Mouse (Mus musculus) midbrain, embryonic 12.5 days (tissue): Measurements from ENCODE around the gene Aqp9. TPM values are rescaled to one million over a fixed set of nuclear protein-coding genes. Genes with fewer than 3 reads are reported as not detected.

Experiments used
- ATAC-seq: fragments of 200-750 bp; cut with Nextera tagmentation; 2 replicates; pipeline ENCODE4 v1.8.0; 2017; ENCODE audit warnings: low read depth, moderate TSS enrichment, moderate library complexity; ENCODE audit not compliant: low FRiP score
- H3K27ac ChIP-seq: fragments of 300-500 bp; sonication (generic); replicated peaks from 2 replicates; pipeline ENCODE4 v1.5.1; 2016; ENCODE audit warnings: mild to moderate bottlenecking
- H3K27me3 ChIP-seq: fragments of 300-500 bp; sonication (generic); 2 replicates; pipeline ENCODE4 v1.6.1; 2016; ENCODE audit warnings: mild to moderate bottlenecking
- H3K36me3 ChIP-seq: fragments of 300-500 bp; sonication (generic); 2 replicates; pipeline ENCODE4 v1.6.1; 2016
- H3K4me1 ChIP-seq: fragments of 300-500 bp; sonication (generic); 2 replicates; pipeline ENCODE4 v1.6.1; 2016
- H3K4me2 ChIP-seq: fragments of 300-500 bp; sonication (generic); replicated peaks from 2 replicates; pipeline ENCODE4 v1.6.1; 2016; ENCODE audit warnings: mild to moderate bottlenecking, moderate library complexity
- H3K4me3 ChIP-seq: fragments of 300-500 bp; sonication (generic); 2 replicates; pipeline ENCODE4 v1.5.1; 2016; ENCODE audit warnings: mild to moderate bottlenecking
- H3K9ac ChIP-seq: fragments of 300-500 bp; sonication (generic); replicated peaks from 2 replicates; pipeline ENCODE4 v1.6.1; 2016; ENCODE audit warnings: mild to moderate bottlenecking, moderate library complexity
- H3K9me3 ChIP-seq: fragments of 300-500 bp; sonication (generic); 2 replicates; pipeline ENCODE4 v1.6.1; 2016; ENCODE audit warnings: mild to moderate bottlenecking
- WGBS: fragments of 180-500 bp; shearing (Covaris S2); methylation state at CpG from one replicate; pipeline ENCODE4 v1.1.7; 2016; 5-methylcytosine and 5-hydroxymethylcytosine counted together
- polyA plus RNA-seq: library from polyadenylated mRNA; unstranded; fragments of >200 nt; fragmentation: Nextera tagmentation; extraction: Ambion mirVana; gene quantifications from 2 replicates; pipeline ENCODE4 v1.2.1, GENCODE M21; 2016

Aqp9 gene
- polyA plus RNA-seq, 1 experiment from 2014 or later = 0.28 TPM

DNA sequence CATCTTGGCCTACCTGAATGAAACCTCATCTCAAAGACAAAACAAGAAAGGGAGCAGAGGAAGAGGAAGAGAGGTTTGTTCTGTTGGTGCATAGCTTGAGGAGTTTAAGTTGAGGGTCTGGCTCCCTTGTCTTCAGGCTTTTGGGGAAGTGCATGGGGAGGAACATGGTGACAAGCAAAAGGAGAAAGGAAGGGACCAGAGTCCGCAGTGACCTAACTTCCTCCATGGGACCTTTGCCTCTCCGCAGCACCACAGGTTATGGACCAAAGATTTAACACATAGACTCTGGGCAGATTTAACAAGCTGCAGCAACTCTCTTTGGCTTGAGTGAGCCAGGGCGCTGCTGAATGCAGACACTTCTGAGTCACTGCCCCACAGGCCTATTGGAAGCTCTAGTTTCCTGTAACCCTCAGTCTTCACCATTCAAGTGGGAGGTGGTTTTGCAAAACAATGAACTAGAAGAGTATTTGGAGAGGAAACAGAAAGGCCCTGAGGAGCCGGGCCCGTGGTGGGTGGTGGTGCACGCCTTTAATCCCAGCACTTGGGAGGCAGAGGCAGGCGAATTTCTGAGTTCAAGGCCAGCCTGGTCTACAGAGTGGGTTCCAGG, 13.0 kb downstream of the Aqp9 start:
- no peak overlapping the region for H3K9ac ChIP-seq
- 84% methylated on average over 7 of the region's 7 CpGs for WGBS
- H3K4me2 ChIP-seq = no peak overlapping the region
- H3K27me3 ChIP-seq = no peaks in the 10 kb centered on the region
- no peak overlapping the region for H3K4me3 ChIP-seq
- H3K9me3 ChIP-seq = no peaks in the 10 kb centered on the region
- no peak for ATAC-seq
- no peak overlapping the region for H3K27ac ChIP-seq
- H3K4me1 ChIP-seq = no peaks in the 10 kb centered on the region
- H3K36me3 ChIP-seq = no peaks in the 10 kb centered on the region

DNA sequence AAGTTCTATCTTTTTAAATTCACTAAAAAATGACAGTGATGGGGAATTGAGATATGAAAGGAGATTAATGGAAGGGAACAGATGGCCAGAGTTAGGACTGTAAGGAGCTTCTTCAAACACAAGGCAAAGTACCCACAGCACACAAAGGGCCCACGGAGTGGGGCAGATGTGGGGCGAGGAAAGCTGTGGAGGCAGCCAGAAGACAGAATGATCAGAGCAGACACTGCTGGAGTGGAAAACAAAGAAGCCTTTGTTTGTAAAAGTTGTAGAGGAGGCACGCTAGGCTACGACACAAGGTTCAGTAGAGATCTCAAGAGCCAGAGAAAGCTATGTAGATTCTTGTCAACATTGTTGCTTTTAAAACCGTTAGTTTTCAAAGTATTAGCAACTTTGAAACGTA, 17.1 kb downstream of the Aqp9 start:
- Histone ChIP-seq H3K27ac (no peak overlapping the region), H3K4me1 (no peaks in the 10 kb centered on the region), H3K9ac (no peak overlapping the region), H3K4me3 (no peak overlapping the region), H3K4me2 (no peak overlapping the region), H3K36me3 (no peaks in the 10 kb centered on the region), H3K27me3 (no peaks in the 10 kb centered on the region), H3K9me3 (no peaks in the 10 kb centered on the region)
- 53% methylated on average over 6 of the region's 6 CpGs for WGBS
- ATAC-seq = no peak

DNA sequence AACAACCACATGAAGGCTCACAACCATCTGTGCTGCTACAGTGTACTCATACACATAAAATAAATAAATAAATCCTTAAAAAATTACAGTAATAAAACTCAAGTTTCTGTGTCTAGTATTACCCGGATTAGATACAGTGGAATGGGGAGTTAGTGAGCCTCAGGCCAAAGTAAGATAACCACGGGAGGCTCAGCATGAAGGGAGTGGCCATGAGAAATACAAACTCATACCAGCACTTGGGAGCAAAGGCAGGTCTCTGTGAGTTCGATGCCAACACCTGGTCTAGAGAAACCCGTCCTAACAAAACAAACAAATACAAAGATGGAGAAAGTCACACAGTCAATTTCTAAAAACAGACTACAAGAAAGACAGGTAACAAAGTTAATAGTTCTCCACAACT, 18.3 kb downstream of the Aqp9 start:
- WGBS = 89% methylated on average over 4 of the region's 4 CpGs
- ATAC-seq = no peak
- H3K27me3 ChIP-seq = no peaks in the 10 kb centered on the region

DNA sequence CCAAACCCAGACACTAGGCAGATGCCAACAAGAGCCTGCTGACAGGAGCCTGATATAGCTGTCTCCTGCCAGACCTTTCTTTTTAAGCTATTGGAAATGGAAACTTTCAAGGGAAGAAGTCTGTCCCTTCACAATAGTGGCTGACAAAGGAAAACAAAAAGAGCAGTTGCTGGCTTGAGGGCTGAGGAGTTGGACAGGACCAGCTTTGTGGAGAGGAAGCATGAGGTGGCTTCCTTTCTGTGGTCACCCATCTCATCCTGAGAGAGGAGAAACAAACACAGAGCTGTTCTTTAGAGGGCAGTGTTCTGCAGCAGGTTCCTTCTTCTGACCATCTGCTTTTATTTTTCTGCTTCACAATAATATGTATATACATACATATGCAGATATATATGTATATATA, 19.6 kb downstream of the Aqp9 start:
- Histone ChIP-seq H3K36me3 (no peaks in the 10 kb centered on the region), H3K27ac (no peak overlapping the region), H3K4me1 (no peaks in the 10 kb centered on the region), H3K27me3 (no peaks in the 10 kb centered on the region), H3K9ac (no peak overlapping the region), H3K4me3 (no peak overlapping the region), H3K9me3 (no peaks in the 10 kb centered on the region), H3K4me2 (no peak overlapping the region)
- no peak for ATAC-seq

More for the DNA sequence above, 18.3 kb downstream of the Aqp9 start:
- Histone ChIP-seq H3K4me3 (no peak overlapping the region), H3K27ac (no peak overlapping the region), H3K9me3 (no peaks in the 10 kb centered on the region), H3K4me1 (no peaks in the 10 kb centered on the region), H3K9ac (no peak overlapping the region), H3K36me3 (no peaks in the 10 kb centered on the region), H3K4me2 (no peak overlapping the region)

DNA sequence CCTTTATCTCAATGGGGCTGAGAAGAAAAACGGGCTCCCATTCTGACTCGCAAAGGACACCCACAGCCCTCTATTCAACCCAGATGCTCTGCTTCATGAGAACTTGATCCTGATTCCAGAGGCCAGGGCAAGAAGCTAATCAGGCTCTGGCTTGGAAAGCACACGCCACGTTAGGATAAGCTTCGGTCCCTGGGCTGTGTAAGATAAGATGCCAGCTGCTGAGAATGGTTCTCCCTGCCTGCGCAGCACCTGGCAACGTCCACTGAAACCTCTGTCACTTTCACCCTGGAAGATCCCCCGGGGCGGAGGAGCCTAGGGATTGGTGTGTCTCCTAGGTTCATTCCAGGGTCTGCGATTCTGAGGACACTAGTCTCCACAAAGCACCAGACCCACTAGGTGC, 22.3 kb downstream of the Aqp9 start:
- no peak overlapping the region for H3K27ac ChIP-seq
- no peaks in the 10 kb centered on the region for H3K4me1 ChIP-seq
- H3K36me3 ChIP-seq = no peaks in the 10 kb centered on the region
- H3K9ac ChIP-seq = no peak overlapping the region
- H3K9me3 ChIP-seq = no peaks in the 10 kb centered on the region
- ATAC-seq = no peak
- WGBS = 90% methylated on average over 10 of the region's 10 CpGs
- no peaks in the 10 kb centered on the region for H3K27me3 ChIP-seq
- H3K4me3 ChIP-seq = no peak overlapping the region
- no peak overlapping the region for H3K4me2 ChIP-seq

DNA sequence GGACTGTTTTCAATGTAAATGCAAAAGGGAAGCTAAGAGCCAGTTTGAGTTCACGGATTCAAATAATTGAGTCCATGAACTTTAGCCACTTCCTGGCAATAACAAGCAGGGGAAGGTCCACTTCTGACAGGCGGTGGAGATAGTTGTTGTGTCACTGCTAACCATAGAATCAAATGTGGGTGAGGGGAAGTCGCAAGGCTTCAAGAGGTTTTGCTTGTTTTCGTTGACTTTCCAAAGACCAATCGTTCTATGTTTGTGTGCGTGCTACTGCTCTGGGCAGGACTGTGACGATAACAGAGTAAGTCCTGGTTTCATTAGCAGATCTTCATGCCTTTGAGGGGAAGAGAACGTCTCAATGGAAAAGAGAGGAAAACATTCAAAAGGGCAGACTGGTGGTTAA, 28.3 kb downstream of the Aqp9 start:
- no peak overlapping the region for H3K4me2 ChIP-seq
- H3K27me3 ChIP-seq = no peaks in the 10 kb centered on the region
- no peak overlapping the region for H3K4me3 ChIP-seq
- H3K36me3 ChIP-seq = no peaks in the 10 kb centered on the region
- H3K9me3 ChIP-seq = no peaks in the 10 kb centered on the region
- H3K4me1 ChIP-seq = no peaks in the 10 kb centered on the region
- no peak overlapping the region for H3K9ac ChIP-seq
- ATAC-seq = no peak
- WGBS = 89% methylated on average over 8 of the region's 8 CpGs
- H3K27ac ChIP-seq = no peak overlapping the region

DNA sequence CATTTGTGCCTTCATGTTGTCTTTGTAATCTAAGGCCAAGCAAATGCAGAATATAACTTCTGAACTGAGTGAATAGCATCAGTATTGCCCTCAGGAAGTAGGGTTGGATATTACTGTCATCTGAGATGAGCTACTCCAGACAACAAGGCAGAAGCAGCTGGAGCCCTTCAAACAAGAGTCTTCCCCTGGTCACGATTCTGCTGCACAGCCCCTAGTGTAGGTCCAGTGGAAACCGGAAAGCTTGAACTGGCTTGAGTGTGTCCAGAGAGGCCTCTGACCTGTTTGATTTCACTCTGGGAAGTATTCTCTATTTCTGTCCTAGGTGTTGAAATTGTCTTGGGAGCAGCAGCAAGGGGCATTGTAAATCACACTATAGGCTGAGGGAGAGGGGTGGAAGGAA, 29.5 kb downstream of the Aqp9 start:
- 93% methylated on average over 2 of the region's 2 CpGs for WGBS
- no peak overlapping the region for H3K4me3 ChIP-seq
- H3K9ac ChIP-seq = no peak overlapping the region
- no peaks in the 10 kb centered on the region for H3K36me3 ChIP-seq
- no peaks in the 10 kb centered on the region for H3K9me3 ChIP-seq
- no peak overlapping the region for H3K4me2 ChIP-seq
- no peak overlapping the region for H3K27ac ChIP-seq
- no peaks in the 10 kb centered on the region for H3K4me1 ChIP-seq
- ATAC-seq = no peak
- H3K27me3 ChIP-seq = no peaks in the 10 kb centered on the region

DNA sequence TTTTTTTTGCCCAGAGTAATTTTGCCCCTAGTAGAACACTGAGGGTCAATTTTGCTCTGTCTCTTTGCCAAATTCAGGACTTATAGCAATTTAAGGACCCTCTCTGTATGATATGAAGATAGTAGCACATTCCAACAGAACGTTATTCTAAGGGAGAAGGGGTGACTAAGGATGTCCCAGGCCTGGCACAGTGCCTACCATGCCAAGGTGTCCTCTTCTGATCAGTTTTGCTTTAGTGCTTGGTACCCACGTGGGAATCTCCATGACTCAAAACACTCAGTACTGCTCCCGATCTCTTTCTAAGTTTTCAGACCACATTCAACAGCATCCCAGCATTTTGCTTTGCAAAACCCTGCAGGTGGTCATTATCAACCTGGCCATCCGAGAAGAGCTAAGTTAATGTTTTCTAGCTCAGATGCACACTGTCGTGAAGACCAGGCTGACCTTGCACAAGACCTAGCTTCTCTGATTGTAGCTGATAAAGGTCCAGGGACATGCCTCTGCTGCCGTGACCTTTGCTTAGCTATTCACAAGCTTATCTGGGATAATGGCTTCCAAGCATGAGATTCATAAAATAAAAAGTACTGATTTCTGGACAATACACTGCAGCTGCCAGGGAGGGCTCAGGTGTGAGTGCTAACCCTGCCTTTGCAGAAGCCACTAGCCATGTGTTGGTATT, 31.1 kb downstream of the Aqp9 start:
- 75% methylated on average over 6 of the region's 6 CpGs for WGBS
- Histone ChIP-seq H3K9me3 (no peaks in the 10 kb centered on the region), H3K4me2 (no peak overlapping the region), H3K27me3 (no peaks in the 10 kb centered on the region), H3K9ac (no peak overlapping the region), H3K27ac (no peak overlapping the region), H3K4me3 (no peak overlapping the region), H3K4me1 (no peaks in the 10 kb centered on the region), H3K36me3 (no peaks in the 10 kb centered on the region)
- ATAC-seq = no peak

DNA sequence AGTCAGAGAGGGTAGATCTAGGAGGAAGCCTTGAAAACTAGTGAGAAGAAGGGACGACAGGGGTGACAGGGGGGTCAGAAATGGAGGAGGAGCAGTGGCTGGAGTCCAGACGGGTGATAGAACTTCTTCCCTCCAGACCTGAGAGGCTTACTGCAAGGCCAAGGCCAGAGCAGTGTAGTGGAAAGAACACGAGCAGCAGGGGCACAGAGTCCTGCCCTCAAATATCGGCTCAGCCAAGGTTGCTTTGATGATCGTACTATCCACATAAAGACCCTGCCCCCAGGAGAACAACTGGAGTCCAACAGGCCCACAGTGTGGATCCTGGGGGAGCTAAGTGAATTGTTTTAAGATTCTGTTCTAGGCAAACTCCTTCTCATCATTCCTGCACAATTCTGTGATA, 33.4 kb downstream of the Aqp9 start:
- H3K4me1 ChIP-seq = no peaks in the 10 kb centered on the region
- H3K27ac ChIP-seq = no peak overlapping the region
- ATAC-seq = no peak
- H3K4me2 ChIP-seq = no peak overlapping the region
- H3K27me3 ChIP-seq = no peaks in the 10 kb centered on the region
- H3K9ac ChIP-seq = no peak overlapping the region
- WGBS = 67% methylated on average over 5 of the region's 5 CpGs
- H3K36me3 ChIP-seq = no peaks in the 10 kb centered on the region
- H3K4me3 ChIP-seq = no peak overlapping the region
- no peaks in the 10 kb centered on the region for H3K9me3 ChIP-seq

DNA sequence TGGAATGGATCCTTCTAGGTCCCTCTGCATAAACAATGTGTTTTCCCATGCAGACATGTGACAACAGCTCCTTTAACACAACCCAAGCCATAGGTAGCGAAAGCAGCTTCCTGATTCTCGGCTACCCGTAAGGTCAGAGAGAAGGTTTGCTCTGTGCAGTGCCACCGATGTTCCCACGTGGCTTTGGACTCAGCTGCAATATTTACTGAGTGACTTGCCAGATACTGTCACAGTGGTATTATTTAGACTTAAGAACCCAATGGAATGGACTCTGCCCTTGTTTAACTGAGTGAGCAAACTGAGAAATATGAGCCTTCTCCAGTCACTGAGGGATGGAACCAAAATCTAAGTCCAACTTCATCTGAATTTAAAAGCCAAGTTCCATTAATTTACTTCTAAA, 35.3 kb downstream of the Aqp9 start:
- Histone ChIP-seq H3K27ac (no peak overlapping the region), H3K4me3 (no peak overlapping the region), H3K4me1 (no peaks in the 10 kb centered on the region), H3K36me3 (no peaks in the 10 kb centered on the region), H3K9me3 (no peaks in the 10 kb centered on the region), H3K4me2 (no peak overlapping the region), H3K9ac (no peak overlapping the region), H3K27me3 (no peaks in the 10 kb centered on the region)
- ATAC-seq = no peak
- WGBS = 90% methylated on average over 5 of the region's 5 CpGs

DNA sequence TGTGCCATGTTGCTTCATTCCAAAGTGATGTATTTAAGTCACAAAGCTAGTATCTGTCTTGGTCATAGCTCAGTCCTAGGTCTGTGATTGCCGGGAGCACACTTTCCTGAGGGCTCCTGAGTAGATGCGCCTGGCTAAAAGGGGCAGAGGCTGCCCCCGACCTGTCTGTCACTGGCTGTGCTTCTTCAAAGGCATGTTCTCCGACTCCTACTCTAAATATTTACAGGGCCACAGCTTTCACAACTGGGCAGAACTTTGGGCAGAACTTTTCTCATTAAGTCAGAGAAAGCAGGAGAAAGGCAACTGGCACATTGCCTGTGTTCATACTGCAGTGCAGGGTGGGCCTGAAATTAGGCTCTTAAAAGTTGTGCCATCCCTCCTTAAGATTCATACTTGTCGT, 36.7 kb downstream of the Aqp9 start:
- WGBS = 80% methylated on average over 5 of the region's 5 CpGs
- Histone ChIP-seq H3K27me3 (no peaks in the 10 kb centered on the region), H3K36me3 (no peaks in the 10 kb centered on the region), H3K4me3 (no peak overlapping the region), H3K9ac (no peak overlapping the region), H3K4me1 (no peaks in the 10 kb centered on the region), H3K27ac (no peak overlapping the region), H3K9me3 (no peaks in the 10 kb centered on the region), H3K4me2 (no peak overlapping the region)
- no peak for ATAC-seq

DNA sequence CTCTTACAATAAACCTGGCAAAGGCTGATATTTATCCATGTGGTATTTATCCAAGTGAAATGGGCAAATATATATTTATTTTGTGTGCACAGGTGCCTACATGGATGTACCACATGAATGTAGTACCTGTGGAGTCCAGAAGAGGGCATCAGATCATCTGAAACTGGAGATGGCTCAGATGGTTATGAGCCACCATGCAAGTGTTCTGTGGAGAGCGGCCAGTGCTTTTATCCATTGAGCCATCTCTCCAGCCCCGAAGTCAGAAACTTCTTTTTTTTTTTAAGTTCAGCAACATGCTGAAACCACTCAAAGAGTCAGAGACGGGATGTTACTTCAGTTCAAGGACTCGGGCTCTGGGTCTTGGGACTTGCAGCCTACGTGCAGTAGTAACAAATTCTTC, 39.6 kb downstream of the Aqp9 start:
- Histone ChIP-seq H3K36me3 (no peaks in the 10 kb centered on the region), H3K4me3 (no peak overlapping the region), H3K27me3 (no peaks in the 10 kb centered on the region), H3K27ac (no peak overlapping the region), H3K4me1 (no peaks in the 10 kb centered on the region), H3K4me2 (no peak overlapping the region), H3K9ac (no peak overlapping the region), H3K9me3 (no peaks in the 10 kb centered on the region)
- ATAC-seq = no peak
- 62% methylated on average over 5 of the region's 5 CpGs for WGBS

DNA sequence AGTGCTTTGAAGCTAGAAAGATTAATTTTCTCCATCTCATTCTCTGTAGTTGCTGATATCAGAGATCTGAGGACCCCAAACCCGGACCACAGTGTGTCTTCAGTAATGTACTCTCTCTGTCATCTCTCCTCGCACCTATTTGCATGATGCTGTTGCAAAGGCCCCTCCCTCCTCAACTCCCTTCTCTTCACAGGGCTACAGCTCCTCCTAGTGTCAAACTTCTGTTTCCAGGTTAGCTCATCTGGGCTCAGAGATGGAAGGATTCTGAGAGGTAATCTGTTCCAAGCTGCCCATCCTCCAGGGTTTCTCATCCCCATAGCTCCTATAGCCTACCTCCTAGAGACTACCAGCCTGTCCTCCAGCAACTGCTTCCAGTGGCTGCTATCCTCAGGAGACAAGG, 42.3 kb downstream of the Aqp9 start:
- H3K27me3 ChIP-seq = no peaks in the 10 kb centered on the region
- H3K27ac ChIP-seq = no peak overlapping the region
- H3K4me3 ChIP-seq = no peak overlapping the region
- H3K4me2 ChIP-seq = no peak overlapping the region
- ATAC-seq = no peak
- no peaks in the 10 kb centered on the region for H3K4me1 ChIP-seq
- WGBS = 32% methylated on average over 2 of the region's 2 CpGs
- no peaks in the 10 kb centered on the region for H3K9me3 ChIP-seq
- H3K9ac ChIP-seq = no peak overlapping the region
- H3K36me3 ChIP-seq = no peaks in the 10 kb centered on the region
